ENCODE assay signal across 30 mouse cellular contexts in the genomic region with DNA sequence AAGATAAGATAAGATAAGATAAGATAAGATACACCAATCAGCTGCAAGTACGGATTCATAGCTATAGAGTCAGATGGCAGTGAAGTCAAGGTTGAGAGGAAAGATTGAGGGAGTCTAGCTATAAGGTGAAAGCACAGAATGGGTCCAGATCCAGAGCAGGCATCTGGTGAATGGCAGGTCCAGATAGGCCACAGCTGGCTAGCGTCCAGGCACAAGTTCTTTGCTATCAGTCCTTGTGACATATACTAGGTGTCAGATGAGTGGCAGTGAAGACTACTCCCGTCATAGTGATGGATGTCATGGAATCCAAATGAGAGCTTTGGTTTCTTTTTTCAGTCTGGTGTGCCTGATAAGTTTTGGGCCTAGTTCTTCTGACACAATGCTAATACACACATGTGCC.
DNase-seq lines count a peak whose midpoint lies in the region; ATAC-seq and TF ChIP-seq lines count a peak whose summit lies in the region.
"Had no signal": no experiment of that assay in that cellular context is flagged by ENCODE, and none has a peak within 500 bp of the region (broad histone marks: within the 10 kb centered on the region; RNA-seq: fewer than 3 reads in every experiment).

No protein-coding gene starts in this region.

- WGBS in liver, postnatal 0 days (ENCODE audit: insufficient replicate concordance) = 62% methylated on average over 3 of the region's 3 CpGs
- WGBS in liver, embryonic 11.5 days = 52% methylated on average over 3 of the region's 3 CpGs
- WGBS in heart, embryonic 12.5 days = 21% methylated on average over 3 of the region's 3 CpGs
- 16% methylated on average over 3 of the region's 3 CpGs for WGBS in heart, postnatal 0 days
- WGBS in midbrain, embryonic 13.5 days = 90% methylated on average over 3 of the region's 3 CpGs

- H3K4me2 ChIP-seq in liver, postnatal 0 days (ENCODE audit: low read depth, low read length) = no peak overlapping the region
- no peak overlapping the region for H3K4me2 ChIP-seq in liver, embryonic 11.5 days
- no peak overlapping the region for H3K4me2 ChIP-seq in heart, embryonic 12.5 days
- no peak overlapping the region for H3K4me2 ChIP-seq in heart, postnatal 0 days (ENCODE audit: low read depth, low read length)
- no peak overlapping the region for H3K4me2 ChIP-seq in midbrain, embryonic 13.5 days (replicated peaks)
- H3K4me2 ChIP-seq: embryonic facial prominence, embryonic 12.5 days; limb, embryonic 13.5 days; liver, embryonic 12.5 days; midbrain, embryonic 11.5 days; neural tube, embryonic 12.5 days had no signal

- ATAC-seq in liver, postnatal 0 days = peak; percentile 23; the same call in 1 of the 2 replicates
- no peak for ATAC-seq in liver, embryonic 11.5 days (replicated peaks; ENCODE audit: low FRiP score)
- ATAC-seq in heart, embryonic 12.5 days (ENCODE audit: insufficient number of reproducible peaks, low FRiP score) = peak; percentile 80
- ATAC-seq in heart, postnatal 0 days (ENCODE audit: insufficient read depth, low read depth) = peak; percentile 86
- peak; percentile 98 for ATAC-seq in megakaryocyte-erythroid progenitor cell, adult 5-6 weeks (replicated peaks; ENCODE audit: low FRiP score, low TSS enrichment, poor library complexity, severe bottlenecking)
- ATAC-seq in midbrain, embryonic 13.5 days = no peak
- ATAC-seq: CD4-positive, CD25-positive, alpha-beta regulatory T cell, adult 4 months; forebrain, embryonic 14.5 days; hindbrain, embryonic 16.5 days; liver, embryonic 12.5 days had no signal

- no peaks in the 10 kb centered on the region for H3K36me3 ChIP-seq in liver, postnatal 0 days (replicated peaks; ENCODE audit: insufficient read depth, low read length)
- H3K36me3 ChIP-seq in liver, embryonic 11.5 days (ENCODE audit: control insufficient read depth, insufficient read depth, low read length) = no peaks in the 10 kb centered on the region
- H3K36me3 ChIP-seq in heart, embryonic 12.5 days = no peaks in the 10 kb centered on the region
- H3K36me3 ChIP-seq in heart, postnatal 0 days (replicated peaks; ENCODE audit: control insufficient read depth, insufficient read depth, low read length) = no peaks in the 10 kb centered on the region
- no peaks in the 10 kb centered on the region for H3K36me3 ChIP-seq in midbrain, embryonic 13.5 days
- H3K36me3 ChIP-seq: embryonic facial prominence, embryonic 12.5 days; limb, embryonic 13.5 days; liver, embryonic 12.5 days; neural tube, embryonic 12.5 days had no signal

- no peaks in the 10 kb centered on the region for H3K27me3 ChIP-seq in liver, postnatal 0 days (ENCODE audit: insufficient read depth, low read length)
- no peaks in the 10 kb centered on the region for H3K27me3 ChIP-seq in liver, embryonic 11.5 days (replicated peaks; ENCODE audit: control insufficient read depth, insufficient read depth, low read length)
- H3K27me3 ChIP-seq in heart, embryonic 12.5 days (replicated peaks) = no peaks in the 10 kb centered on the region
- H3K27me3 ChIP-seq in heart, postnatal 0 days (ENCODE audit: control insufficient read depth, insufficient read depth, low read length) = no peaks in the 10 kb centered on the region
- H3K27me3 ChIP-seq in midbrain, embryonic 13.5 days = no peaks in the 10 kb centered on the region
- H3K27me3 ChIP-seq: embryonic facial prominence, embryonic 12.5 days; limb, embryonic 13.5 days; liver, embryonic 12.5 days; neural tube, embryonic 12.5 days had no signal

- no peaks in the 10 kb centered on the region for H3K9me3 ChIP-seq in liver, postnatal 0 days (ENCODE audit: low read length)
- H3K9me3 ChIP-seq in liver, embryonic 11.5 days (ENCODE audit: control insufficient read depth, low read length) = no peaks in the 10 kb centered on the region
- H3K9me3 ChIP-seq in heart, embryonic 12.5 days (replicated peaks) = no peaks in the 10 kb centered on the region
- H3K9me3 ChIP-seq in heart, postnatal 0 days (replicated peaks; ENCODE audit: control insufficient read depth, low read length) = no peaks in the 10 kb centered on the region
- no peaks in the 10 kb centered on the region for H3K9me3 ChIP-seq in midbrain, embryonic 13.5 days
- H3K9me3 ChIP-seq: embryonic facial prominence, embryonic 12.5 days; limb, embryonic 13.5 days; liver, embryonic 12.5 days; neural tube, embryonic 12.5 days had no signal

- no peak for DNase-seq in liver, postnatal 0 days
- DNase-seq in liver, embryonic 11.5 days (ENCODE audit: low spot score) = no peak
- peak; percentile 18 for DNase-seq in heart, postnatal 0 days (ENCODE audit: low spot score)
- no peak for DNase-seq in cerebellum, adult 9-10 months
- DNase-seq in adrenal gland, postnatal 14 days = no peak
- DNase-seq: adrenal gland, adult 2 months; cerebellum, adult 8-10 months; gastrocnemius, postnatal 25 days; kidney, adult 18-20 months; kidney, postnatal 36 days; lung, adult 18-20 months; lung, postnatal 10 days; right cerebral cortex, adult 18-20 months; spleen, adult 18-20 months; thymus, adult 18-20 months; thymus, postnatal 25 days had no signal

- H3K27ac ChIP-seq in liver, postnatal 0 days (ENCODE audit: low read depth) = no peak overlapping the region
- H3K27ac ChIP-seq in liver, embryonic 11.5 days (ENCODE audit: low read depth, low read length) = no peak overlapping the region
- H3K27ac ChIP-seq in heart, embryonic 12.5 days (ENCODE audit: poor library complexity, severe bottlenecking) = peak overlapping the region; percentile 68
- H3K27ac ChIP-seq in heart, postnatal 0 days (ENCODE audit: low read depth) = peak overlapping the region; percentile 43
- no peak overlapping the region for H3K27ac ChIP-seq in midbrain, embryonic 13.5 days
- H3K27ac ChIP-seq: embryonic facial prominence, embryonic 12.5 days; heart, adult 2 months; limb, embryonic 13.5 days; liver, embryonic 12.5 days; neural tube, embryonic 12.5 days; stomach, postnatal 0 days had no signal

- no peaks in the 10 kb centered on the region for H3K4me1 ChIP-seq in liver, postnatal 0 days (ENCODE audit: insufficient read depth)
- no peaks in the 10 kb centered on the region for H3K4me1 ChIP-seq in liver, embryonic 11.5 days (replicated peaks; ENCODE audit: control insufficient read depth, insufficient read depth, low read length)
- no peaks in the 10 kb centered on the region; the same call in 1 of the 2 replicates for H3K4me1 ChIP-seq in heart, embryonic 12.5 days (replicated peaks)
- no peaks in the 10 kb centered on the region; the same call in 1 of the 2 replicates for H3K4me1 ChIP-seq in heart, postnatal 0 days (ENCODE audit: control insufficient read depth, insufficient read depth)
- H3K4me1 ChIP-seq in midbrain, embryonic 13.5 days (replicated peaks) = no peaks in the 10 kb centered on the region
- H3K4me1 ChIP-seq: embryonic facial prominence, embryonic 12.5 days; limb, embryonic 13.5 days; liver, embryonic 12.5 days had no signal

- no peak overlapping the region for H3K9ac ChIP-seq in liver, postnatal 0 days (replicated peaks)
- H3K9ac ChIP-seq in liver, embryonic 11.5 days (ENCODE audit: low read depth, low read length) = no peak overlapping the region
- no peak overlapping the region for H3K9ac ChIP-seq in heart, embryonic 12.5 days
- H3K9ac ChIP-seq in heart, postnatal 0 days (replicated peaks; ENCODE audit: low read depth, low read length) = no peak overlapping the region
- H3K9ac ChIP-seq in midbrain, embryonic 13.5 days (replicated peaks) = no peak overlapping the region
- H3K9ac ChIP-seq: embryonic facial prominence, embryonic 12.5 days; limb, embryonic 13.5 days; liver, embryonic 12.5 days; neural tube, embryonic 12.5 days had no signal

- no peak overlapping the region for H3K4me3 ChIP-seq in liver, postnatal 0 days (ENCODE audit: low read depth, low read length)
- H3K4me3 ChIP-seq in liver, embryonic 11.5 days (ENCODE audit: low read depth, low read length) = no peak overlapping the region
- no peak overlapping the region for H3K4me3 ChIP-seq in heart, embryonic 12.5 days
- H3K4me3 ChIP-seq in heart, postnatal 0 days (ENCODE audit: low read depth, low read length) = no peak overlapping the region
- no peak overlapping the region for H3K4me3 ChIP-seq in midbrain, embryonic 13.5 days (replicated peaks)
- H3K4me3 ChIP-seq: embryonic facial prominence, embryonic 12.5 days; heart, adult 2 months; limb, embryonic 13.5 days; liver, embryonic 12.5 days; myocyte; neural tube, embryonic 12.5 days had no signal

- TF ChIP-seq CTCF in liver, postnatal 0 days (IDR thresholded peaks at IDR 0.05; ENCODE audit: low read depth) = no peak
- TF ChIP-seq CTCF in heart, postnatal 0 days (IDR thresholded peaks at IDR 0.05; ENCODE audit: low read depth) = no peak

- TF ChIP-seq EP300 in liver, postnatal 0 days (IDR thresholded peaks at IDR 0.05; ENCODE audit: low read depth) = no peak
- peak; percentile 79; the same call in 1 of the 2 replicates for TF ChIP-seq EP300 in heart, postnatal 0 days (IDR thresholded peaks at IDR 0.05; ENCODE audit: low read depth)

Comparison
In these comparisons a context has a peak if more than half of its experiments do, and no peak if none do; other contexts are left out.
1. ATAC-seq: peak in liver, postnatal 0 days (single experiment), heart, embryonic 12.5 days (single experiment), heart, postnatal 0 days (single experiment) and megakaryocyte-erythroid progenitor cell, adult 5-6 weeks (single experiment); none in liver, embryonic 11.5 days (single experiment) and midbrain, embryonic 13.5 days (single experiment).
2. H3K27ac ChIP-seq: peak in heart, embryonic 12.5 days (single experiment) and heart, postnatal 0 days (single experiment); none in liver, postnatal 0 days (single experiment), liver, embryonic 11.5 days (single experiment) and midbrain, embryonic 13.5 days (single experiment).